Mouse (Mus musculus): ENCODE data around the gene 4933402D24Rik. TPM values are rescaled to one million over a fixed set of nuclear protein-coding genes. Genes with fewer than 3 reads are reported as not detected.

4933402D24Rik gene
- total RNA-seq (2022) = under 1 TPM in 3 of 4 experiments, not detected in 1; 0.21 to 0.34 (median 0.28) TPM

DNA sequence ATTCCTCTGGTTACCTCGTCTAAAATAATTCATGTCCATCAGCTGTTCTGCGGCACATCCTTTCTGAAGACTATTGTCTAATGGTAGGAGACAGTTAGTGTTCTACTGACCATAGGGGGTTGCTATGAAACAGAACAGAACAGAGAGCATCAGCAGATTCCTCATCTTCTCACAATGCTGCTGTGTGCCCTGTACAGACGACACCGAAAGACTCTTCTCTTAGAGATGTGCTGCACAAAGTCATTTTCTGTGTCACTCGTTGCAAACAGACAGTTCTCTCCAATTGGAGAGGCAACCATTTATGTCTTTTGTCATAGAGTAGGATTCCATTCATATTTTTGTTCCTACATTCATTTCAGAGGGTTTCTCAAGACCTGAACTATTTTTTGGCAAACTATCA, at the start of gene 4933402D24Rik:
4933402D24Rik (minus strand) TSS at position 101 of the 400 bp plus-strand sequence.
- no peak for DNase-seq (ENCODE audit: low spot score in 2 of 2)

DNA sequence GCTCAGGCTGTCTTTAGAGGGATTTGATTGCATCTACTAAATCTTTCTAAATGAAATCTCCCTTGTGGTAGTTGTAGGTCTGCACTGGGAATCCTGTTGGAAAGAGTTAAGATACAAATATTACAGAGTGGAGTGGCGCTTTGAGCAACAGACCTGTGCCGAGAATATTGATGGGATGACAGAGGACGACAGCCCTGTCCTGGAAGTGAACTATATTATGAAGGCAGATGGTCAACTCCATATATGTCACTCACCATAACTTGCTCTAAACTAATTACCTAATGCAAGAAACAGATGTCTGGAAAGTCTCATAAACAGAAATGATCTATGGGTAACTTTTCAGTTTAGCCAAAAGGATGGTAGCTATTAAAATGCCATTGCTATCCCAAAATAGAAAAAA, 39.5 kb upstream of the 4933402D24Rik start:
- no peak for DNase-seq (ENCODE audit: low spot score in 2 of 2)

DNA sequence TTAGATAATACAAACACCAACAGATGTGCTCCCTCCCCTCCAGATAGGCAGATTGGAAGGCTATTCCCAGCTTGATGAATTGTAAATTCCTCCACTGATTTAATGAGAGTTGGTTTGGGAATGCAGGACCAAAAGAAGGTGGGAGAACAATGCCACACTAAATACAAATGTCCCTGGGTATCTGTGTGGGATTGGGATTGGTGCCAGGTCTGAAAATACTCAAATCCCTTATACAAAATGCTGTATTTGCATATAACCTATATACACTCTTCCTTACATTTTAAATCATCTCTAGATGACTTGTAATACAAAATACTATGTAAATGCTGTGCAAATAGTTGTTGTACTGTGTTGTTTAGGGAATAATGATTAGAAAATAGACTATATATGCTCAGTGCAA, 36.0 kb upstream of the 4933402D24Rik start:
- DNase-seq (ENCODE audit: low spot score in 2 of 2) = no peak

DNA sequence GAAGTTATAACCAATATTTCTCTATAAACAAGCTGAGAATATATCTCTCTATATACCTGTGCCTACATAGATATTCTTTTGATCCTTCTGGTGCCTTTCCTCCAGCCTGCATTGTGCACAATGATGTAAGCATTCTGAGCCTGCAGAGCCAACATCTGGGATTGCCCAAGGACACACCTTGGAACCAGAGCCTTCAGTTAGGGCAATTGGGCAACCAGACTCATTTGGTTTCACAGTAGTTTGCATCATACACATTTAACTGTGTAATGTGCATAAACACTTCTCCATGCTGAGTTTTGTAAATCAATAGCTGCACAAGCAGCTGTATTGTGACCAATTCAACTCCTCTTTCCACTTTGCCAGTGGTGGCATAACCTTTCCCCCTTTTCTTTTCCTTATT, 25.3 kb upstream of the 4933402D24Rik start:
- DNase-seq (ENCODE audit: low spot score in 2 of 2) = no peak

DNA sequence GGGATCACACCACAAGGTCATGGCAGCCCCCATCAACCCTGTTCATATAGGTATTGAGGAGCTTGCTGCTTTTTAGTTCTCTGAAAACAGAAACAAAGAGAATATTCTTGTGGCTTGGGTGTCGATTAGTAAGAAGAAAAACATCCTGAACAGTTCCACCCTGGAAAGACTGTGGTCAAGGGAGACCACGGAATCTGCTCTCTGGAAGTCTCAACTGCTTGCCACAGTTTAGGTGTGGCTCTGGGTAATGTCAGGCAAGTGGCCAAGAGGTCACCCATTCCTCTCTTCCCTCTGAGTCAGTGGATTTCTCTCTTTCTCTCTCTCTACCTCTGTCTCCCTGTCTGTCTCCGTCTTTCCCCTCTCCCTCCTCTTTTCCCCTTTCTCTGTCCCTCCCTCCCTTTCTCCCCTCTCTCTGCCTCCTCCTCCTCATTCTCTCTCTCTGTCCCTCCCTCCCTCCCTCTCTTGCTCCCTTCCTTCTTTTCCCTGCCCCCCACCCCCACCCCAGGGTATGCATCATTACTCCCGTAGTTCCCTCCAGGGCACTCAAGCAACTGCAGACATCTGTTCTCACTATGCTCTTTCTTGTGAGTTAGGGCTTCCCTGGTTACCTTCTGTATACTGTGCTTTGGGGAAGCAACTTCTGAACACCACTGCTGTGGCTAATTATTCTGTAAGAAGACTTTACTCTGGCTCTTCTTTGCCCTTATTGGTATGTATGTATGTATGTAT, 8.0 kb upstream of the 4933402D24Rik start:
- no peak for DNase-seq (ENCODE audit: low spot score in 2 of 2)

DNA sequence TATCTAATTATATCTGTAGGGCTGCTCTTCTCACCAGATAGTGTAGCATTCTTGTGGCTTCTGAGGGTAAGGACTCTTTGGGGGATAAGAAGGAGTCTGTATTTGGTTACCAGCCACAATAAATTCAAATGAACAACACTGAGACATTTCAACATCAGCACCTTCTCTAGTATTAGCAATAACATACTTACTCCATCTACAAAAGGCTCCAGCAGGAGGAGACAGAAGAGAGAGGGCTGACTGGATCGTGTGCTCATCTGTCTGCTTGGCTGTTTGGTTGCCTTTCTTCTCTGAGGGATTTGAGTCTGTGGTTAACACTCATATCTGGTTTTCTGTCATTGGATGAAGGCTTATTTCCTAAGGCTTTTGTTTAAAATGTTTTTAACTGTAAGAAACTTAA, 7.3 kb upstream of the 4933402D24Rik start:
- DNase-seq (ENCODE audit: low spot score in 2 of 2) = no peak

DNA sequence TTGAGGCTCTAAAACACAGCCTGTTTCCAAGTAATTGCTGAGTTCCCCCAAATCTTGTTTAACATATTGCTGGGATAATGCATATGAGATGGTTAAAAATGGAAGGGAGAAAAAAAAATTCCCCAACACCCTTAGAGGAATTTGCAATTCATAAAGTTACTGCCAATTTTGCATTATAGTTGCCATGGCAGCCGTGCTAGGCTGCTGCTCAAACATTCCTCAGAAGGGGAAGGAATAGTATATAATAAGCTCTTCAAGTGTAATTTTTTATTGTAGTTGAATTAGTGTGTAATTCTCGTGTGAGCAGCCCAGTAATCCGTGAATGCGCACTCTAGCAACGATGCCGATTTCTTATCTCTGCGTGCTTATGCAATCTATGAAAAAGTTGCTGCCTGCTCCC, 1.2 kb upstream of the 4933402D24Rik start:
- DNase-seq (ENCODE audit: low spot score in 2 of 2) = peak in 1 of 2 experiments; percentile 73

DNA sequence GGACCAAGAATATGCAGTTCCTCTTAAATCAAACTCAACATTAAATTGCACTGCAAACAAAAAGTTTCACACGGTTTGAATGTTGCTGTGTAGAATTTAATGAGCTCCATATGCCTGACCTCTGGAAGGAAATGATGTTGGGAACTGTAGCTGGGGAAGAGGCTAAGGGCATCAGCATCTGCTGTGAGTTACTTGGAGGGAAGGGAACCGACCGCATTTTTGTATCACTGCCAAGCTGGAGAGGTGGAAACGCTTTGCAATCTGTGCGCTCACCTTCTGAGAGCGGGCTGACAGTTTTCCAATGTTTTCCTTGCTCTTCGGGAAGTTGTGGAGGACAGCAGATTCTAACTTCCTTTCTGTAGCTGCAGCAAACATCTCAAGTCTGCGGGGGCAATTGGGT, 955 bp downstream of the 4933402D24Rik start:
- DNase-seq (ENCODE audit: low spot score in 2 of 2) = no peak

DNA sequence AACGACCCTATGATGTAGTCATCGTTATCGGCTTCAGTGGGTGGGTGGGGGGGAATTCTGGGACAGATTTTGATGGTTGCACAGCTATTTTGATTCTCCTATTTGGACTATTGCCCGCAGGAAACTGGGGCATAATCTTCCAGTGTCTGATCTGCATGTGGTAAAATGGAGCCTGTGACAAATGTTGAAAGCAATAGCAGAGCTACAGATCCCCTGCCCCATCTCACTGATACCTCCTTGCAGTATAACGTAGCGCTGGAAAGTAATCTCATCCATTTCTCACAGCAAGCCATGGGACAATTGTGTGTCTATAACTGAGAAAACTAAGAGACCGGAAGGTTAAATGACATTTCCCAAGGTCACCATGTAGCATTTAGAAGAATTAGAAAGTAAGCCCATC, 4.7 kb downstream of the 4933402D24Rik start:
- DNase-seq (ENCODE audit: low spot score in 2 of 2) = no peak

DNA sequence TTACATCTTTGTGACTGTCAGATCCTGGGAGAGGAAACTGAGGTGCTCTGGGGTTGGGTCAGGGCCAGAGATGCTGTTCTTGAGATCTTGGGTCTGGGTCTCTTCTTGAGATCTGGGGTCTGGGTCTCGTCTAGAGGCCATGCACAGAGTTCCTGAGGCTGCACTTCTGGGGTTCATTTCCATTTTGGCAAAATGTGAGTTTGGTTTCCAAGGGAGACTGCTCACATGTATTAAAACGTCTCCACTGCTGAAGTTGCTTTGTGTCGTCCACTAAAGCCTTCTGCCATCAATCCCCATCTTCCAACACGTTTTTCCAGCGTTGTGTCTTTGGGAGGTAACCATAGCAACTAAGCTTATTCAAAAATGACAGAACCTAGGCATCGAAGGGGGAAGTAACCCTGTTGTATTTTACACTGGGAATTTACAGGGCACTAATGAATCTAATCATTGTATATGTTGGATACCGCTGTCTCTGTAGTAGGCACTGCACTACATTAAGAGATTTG, 5.1 kb downstream of the 4933402D24Rik start:
- no peak for DNase-seq (ENCODE audit: low spot score in 2 of 2)

DNA sequence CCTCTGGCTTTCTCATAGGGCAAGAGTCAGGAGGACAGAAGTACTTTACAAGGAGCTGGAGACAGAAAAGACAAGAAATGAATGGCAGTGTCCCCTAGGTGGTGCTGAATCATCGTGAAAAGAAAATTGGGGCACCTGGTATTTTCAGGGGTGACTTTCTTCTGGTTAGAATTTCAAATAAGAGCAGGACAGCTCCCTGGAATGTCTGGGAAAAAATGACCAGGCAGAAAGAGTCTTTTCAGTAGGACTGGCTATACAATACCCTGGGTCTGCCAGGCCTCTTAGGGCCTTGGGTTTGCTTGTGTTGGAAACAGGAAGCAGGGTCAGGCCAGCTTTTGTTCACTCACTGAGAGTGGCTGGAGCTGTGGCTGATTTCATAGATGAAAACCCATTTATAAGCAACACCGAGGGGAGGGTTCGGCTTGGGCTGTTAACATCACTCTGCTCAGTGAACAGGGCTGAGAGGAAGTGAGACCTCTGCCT, 5.8 kb downstream of the 4933402D24Rik start:
- DNase-seq (ENCODE audit: low spot score in 2 of 2) = peak; percentile 36 to 42

DNA sequence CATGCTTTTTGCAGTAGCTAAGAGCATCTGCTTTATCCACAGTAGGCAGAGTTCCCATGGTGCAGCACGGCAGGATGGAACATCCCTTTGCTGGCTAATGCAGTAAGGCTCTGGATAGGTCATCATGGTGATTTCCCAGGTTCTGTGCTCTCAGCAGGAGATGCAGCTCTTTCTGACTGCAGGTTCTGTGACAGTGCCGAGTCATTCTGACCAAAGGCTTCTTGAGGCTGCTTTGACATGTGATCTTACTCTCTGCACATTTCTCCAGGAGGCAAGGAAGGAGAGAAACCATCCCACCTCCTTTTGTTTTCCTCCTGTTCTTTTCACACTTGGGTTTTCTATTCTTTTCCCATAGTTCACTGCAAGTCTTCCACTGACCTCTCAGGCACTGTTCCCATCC, 13.1 kb downstream of the 4933402D24Rik start:
- no peak for DNase-seq (ENCODE audit: low spot score in 2 of 2)

DNA sequence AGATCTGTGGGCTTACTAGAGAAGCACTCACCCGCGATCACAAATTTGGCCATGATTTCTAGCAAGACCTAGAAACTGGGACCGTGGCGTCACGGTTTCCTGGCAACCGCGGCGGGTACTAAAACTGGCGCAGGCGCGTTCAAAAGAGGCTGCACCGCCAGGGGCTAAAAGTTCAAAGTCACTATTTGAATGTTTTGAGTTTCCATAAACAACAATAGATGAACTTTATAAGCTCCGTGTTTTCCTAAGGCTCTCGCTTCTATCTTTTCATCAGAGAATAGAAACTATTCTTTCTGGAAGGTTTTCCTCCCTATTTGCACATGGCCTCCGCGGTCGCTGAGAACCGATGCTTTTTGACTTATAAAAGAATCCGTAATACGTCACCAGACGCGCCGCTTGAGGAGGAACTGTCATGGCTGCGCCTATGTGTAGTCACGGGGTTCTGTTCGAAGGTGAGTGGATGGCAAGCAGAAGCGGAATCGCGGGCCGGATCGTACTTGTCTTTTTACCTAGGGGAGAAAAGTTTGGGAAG, 38.8 kb downstream of the 4933402D24Rik start, which contains the start of the genes Mdh1b and Fastkd2:
Mdh1b (minus strand) TSS at position 79 of the 532 bp plus-strand sequence.
Fastkd2 (plus strand) TSS at position 375 of the 532 bp plus-strand sequence.
- DNase-seq (ENCODE audit: low spot score in 2 of 2) = peak; percentile 87 to 90

DNA sequence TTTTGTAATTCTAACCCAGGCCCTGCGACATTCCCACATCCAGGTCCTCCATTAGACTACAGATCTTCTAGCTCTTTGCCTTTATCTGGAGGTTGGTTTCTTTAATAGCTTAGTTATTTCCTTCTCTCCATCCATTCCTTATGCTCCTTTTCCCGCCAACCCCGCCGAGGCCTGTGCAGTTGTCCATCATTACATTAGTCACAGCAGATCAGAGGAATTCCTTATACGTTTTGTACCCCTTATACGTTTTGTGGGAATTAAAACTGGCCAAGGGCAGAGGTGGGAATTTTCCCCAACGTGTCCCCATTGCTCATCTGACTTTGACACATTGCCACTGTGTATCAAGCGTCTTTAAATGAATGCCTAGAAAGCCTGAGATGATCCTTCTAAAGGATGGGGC, 39.3 kb downstream of the 4933402D24Rik start:
- DNase-seq (ENCODE audit: low spot score in 2 of 2) = peak in 1 of 2 experiments; percentile 9

DNA sequence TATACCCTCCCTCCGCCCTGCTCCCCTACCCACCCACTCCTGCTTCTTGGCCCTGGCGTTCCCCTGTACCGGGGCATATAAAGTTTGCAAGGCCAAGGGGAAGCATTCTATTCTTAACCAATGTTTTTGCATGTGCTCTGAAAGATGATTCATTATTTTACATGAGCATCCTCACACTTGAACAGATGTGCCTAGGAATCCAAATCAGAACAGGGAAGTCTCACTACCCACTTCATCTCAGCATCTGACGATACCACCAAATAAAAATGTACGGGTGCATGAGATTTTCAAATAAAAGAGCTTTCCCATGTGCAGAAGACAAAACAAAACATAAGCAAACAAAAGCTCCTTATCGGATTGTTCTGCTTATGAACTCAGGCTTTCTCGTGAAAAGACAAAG, 48.9 kb downstream of the 4933402D24Rik start:
- peak in 1 of 2 experiments; percentile 15 for DNase-seq (ENCODE audit: low spot score in 2 of 2)

DNA sequence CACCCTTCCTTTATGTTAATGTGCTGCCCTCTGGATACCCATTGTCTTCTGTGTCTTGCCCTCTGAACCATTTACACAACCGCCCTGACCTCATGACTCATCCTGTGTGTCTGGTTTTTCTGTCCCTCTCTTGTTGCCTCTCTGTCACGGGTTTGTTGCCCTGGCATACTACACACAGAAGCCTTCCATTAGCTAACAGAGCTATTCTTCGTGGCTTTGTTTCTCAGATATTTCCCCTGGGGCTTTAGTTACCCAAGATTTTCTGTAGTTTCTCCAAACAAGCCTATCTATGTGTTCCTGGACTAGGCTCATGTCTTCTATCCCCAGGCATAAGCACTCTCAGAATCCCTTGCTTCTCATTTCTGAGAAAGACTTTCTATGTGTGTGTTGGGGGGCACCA, 60.2 kb downstream of the 4933402D24Rik start:
- no peak for DNase-seq (ENCODE audit: low spot score in 2 of 2)

DNA sequence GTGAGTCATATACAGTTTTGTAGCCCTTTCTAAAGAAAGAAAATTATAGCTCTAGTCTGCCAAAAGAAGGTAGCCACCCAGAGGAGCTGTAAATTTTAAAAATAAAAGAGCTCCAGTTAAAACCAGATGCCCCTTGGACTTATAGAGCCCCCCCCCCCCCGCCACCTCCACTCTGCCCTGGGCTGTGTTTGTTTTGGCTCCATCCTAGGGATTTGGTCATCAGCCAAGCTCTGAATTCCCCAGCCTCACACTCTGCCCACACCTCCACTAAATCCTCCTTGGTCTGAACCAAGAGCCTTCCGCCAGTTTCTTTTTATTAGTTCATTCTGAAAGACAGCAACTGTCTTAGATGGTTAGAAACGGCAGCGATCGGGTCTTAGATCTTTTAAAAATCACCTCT, 63.3 kb downstream of the 4933402D24Rik start:
- no peak for DNase-seq (ENCODE audit: low spot score in 2 of 2)

Other genes with a start within 250 kb of the 4933402D24Rik start
- gene Gm39653, start 153.3 kb downstream of the 4933402D24Rik start, total RNA-seq (2022) = not detected
- gene Dytn, start 82.3 kb downstream of the 4933402D24Rik start, total RNA-seq (2022) = under 1 TPM in 2 of 4 experiments, not detected in 2; 0.13 to 0.22 TPM
- gene Mdh1b, start 38.9 kb downstream of the 4933402D24Rik start, total RNA-seq (2022) = 1 to 10 TPM in 2 of 4 experiments, under 1 TPM in 2; 0.82 to 1.8 (median 1.2) TPM
- gene Fastkd2, start 38.7 kb downstream of the 4933402D24Rik start, total RNA-seq (2022) = 10 to 100 TPM; 14.7 to 20.1 (median 17.5) TPM

Data from left cerebral cortex, adult 8-10 months (tissue).